Comparison of ENCODE assay signal across 10 mouse cellular contexts in the genomic region with DNA sequence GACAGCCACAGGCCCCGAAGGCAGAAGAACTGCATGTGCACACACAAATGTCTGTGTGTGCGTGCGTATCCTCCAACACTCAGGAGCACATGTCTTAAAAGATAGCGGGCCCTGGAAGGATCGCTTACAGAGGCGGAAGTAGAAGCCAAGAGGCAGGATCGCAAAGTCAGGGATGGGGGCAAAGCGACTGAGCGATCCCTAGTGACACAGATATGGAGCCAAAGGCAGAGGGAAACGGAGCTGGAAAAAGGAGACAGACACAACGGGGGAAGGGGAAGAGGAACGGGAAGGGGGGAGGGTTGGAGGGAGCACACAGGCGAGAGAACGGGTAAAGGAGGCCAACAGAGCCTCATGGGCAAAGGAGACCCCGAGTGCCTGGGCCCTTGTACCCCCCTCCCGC.
DNase-seq lines count a peak whose midpoint lies in the region; ATAC-seq and TF ChIP-seq lines count a peak whose summit lies in the region.
"Had no signal": no experiment of that assay in that cellular context is flagged by ENCODE, and none has a peak within 500 bp of the region (broad histone marks: within the 10 kb centered on the region; RNA-seq: fewer than 3 reads in every experiment).

No protein-coding gene starts in this region.

- H3K27ac ChIP-seq in kidney, postnatal 0 days, result no peak overlapping the region
- no peak overlapping the region for H3K27ac ChIP-seq in embryonic facial prominence, embryonic 13.5 days
- no peak overlapping the region for H3K27ac ChIP-seq in intestine, embryonic 15.5 days
- H3K27ac ChIP-seq in neural tube, embryonic 13.5 days (replicated peaks), result peak overlapping the region; percentile 82
- no peak overlapping the region for H3K27ac ChIP-seq in layer of hippocampus, adult 2 months

- H3K4me3 ChIP-seq in kidney, postnatal 0 days (replicated peaks; ENCODE audit: low read depth, low read length), result peak overlapping the region; percentile 23; the same call in 1 of the 2 replicates
- peak overlapping the region; percentile 41 for H3K4me3 ChIP-seq in embryonic facial prominence, embryonic 13.5 days
- no peak overlapping the region for H3K4me3 ChIP-seq in intestine, embryonic 15.5 days (replicated peaks)
- H3K4me3 ChIP-seq in neural tube, embryonic 13.5 days, result peak overlapping the region; percentile 32; the same call in 1 of the 2 replicates
- H3K4me3 ChIP-seq in layer of hippocampus, adult 2 months, result no peak overlapping the region

- DNase-seq in kidney, postnatal 0 days (ENCODE audit: low spot score), result no peak
- no peak for DNase-seq in kidney, adult 8-10 months
- DNase-seq in adrenal gland, postnatal 4 days (ENCODE audit: low spot score in 2 of 2), result no peak
- no peak for DNase-seq in layer of hippocampus, adult 2 months (ENCODE audit: low spot score in 2 of 2)
- DNase-seq in B cell, adult 2 months, result no peak
- DNase-seq: kidney, postnatal 14 days; spleen, adult 18-20 months had no signal

- no peak for ATAC-seq in kidney, postnatal 0 days (replicated peaks; ENCODE audit: low FRiP score, low read depth)
- ATAC-seq in embryonic facial prominence, embryonic 13.5 days (ENCODE audit: insufficient number of reproducible peaks, insufficient read depth, low FRiP score, low TSS enrichment, low read depth), result no peak
- no peak for ATAC-seq in intestine, embryonic 15.5 days
- ATAC-seq in neural tube, embryonic 13.5 days (ENCODE audit: low read depth), result peak; percentile 15; the same call in 1 of the 2 replicates

- H3K9ac ChIP-seq in kidney, postnatal 0 days (ENCODE audit: low read depth, low read length), result no peak overlapping the region
- no peak overlapping the region for H3K9ac ChIP-seq in embryonic facial prominence, embryonic 13.5 days
- H3K9ac ChIP-seq in intestine, embryonic 15.5 days, result no peak overlapping the region
- peak overlapping the region; percentile 66 for H3K9ac ChIP-seq in neural tube, embryonic 13.5 days

- WGBS in kidney, postnatal 0 days, result 6% methylated on average over 16 of the region's 16 CpGs
- 1% methylated on average over 16 of the region's 16 CpGs for WGBS in embryonic facial prominence, embryonic 13.5 days
- WGBS in intestine, embryonic 15.5 days, result 5% methylated on average over 16 of the region's 16 CpGs
- under 1% methylated on average over 13 of the region's 16 CpGs for WGBS in neural tube, embryonic 13.5 days

- peaks cover 36% of the 10 kb centered on the region for H3K27me3 ChIP-seq in kidney, postnatal 0 days (ENCODE audit: insufficient read depth, low read length)
- H3K27me3 ChIP-seq in embryonic facial prominence, embryonic 13.5 days, result peaks cover 97% of the 10 kb centered on the region
- peaks cover 60% of the 10 kb centered on the region for H3K27me3 ChIP-seq in intestine, embryonic 15.5 days (replicated peaks)
- H3K27me3 ChIP-seq in neural tube, embryonic 13.5 days, result peaks cover 89% of the 10 kb centered on the region

- H3K4me2 ChIP-seq in kidney, postnatal 0 days (ENCODE audit: low read length), result peak overlapping the region; percentile 51
- H3K4me2 ChIP-seq in embryonic facial prominence, embryonic 13.5 days, result peak overlapping the region; percentile 66
- H3K4me2 ChIP-seq in intestine, embryonic 15.5 days (replicated peaks), result peak overlapping the region; percentile 60
- H3K4me2 ChIP-seq in neural tube, embryonic 13.5 days, result peak overlapping the region; percentile 56

- no peak for TF ChIP-seq CTCF in kidney, postnatal 0 days (IDR thresholded peaks at IDR 0.05; ENCODE audit: low read depth)
- TF ChIP-seq CTCF in layer of hippocampus, adult 2 months (conservative IDR thresholded peaks at IDR 0.05), result no peak

- H3K4me1 ChIP-seq in kidney, postnatal 0 days (replicated peaks; ENCODE audit: insufficient read depth, low read length), result no peaks in the 10 kb centered on the region
- peaks cover 28% of the 10 kb centered on the region for H3K4me1 ChIP-seq in embryonic facial prominence, embryonic 13.5 days
- peaks cover 9% of the 10 kb centered on the region for H3K4me1 ChIP-seq in intestine, embryonic 15.5 days (replicated peaks)
- peaks cover 63% of the 10 kb centered on the region for H3K4me1 ChIP-seq in neural tube, embryonic 13.5 days (replicated peaks)

- no peaks in the 10 kb centered on the region for H3K9me3 ChIP-seq in kidney, postnatal 0 days (replicated peaks; ENCODE audit: low read length)
- no peaks in the 10 kb centered on the region for H3K9me3 ChIP-seq in embryonic facial prominence, embryonic 13.5 days
- no peaks in the 10 kb centered on the region for H3K9me3 ChIP-seq in intestine, embryonic 15.5 days
- no peaks in the 10 kb centered on the region for H3K9me3 ChIP-seq in neural tube, embryonic 13.5 days

- H3K36me3 ChIP-seq in kidney, postnatal 0 days (ENCODE audit: insufficient read depth, low read length), result no peaks in the 10 kb centered on the region
- H3K36me3 ChIP-seq in embryonic facial prominence, embryonic 13.5 days, result no peaks in the 10 kb centered on the region
- H3K36me3 ChIP-seq in intestine, embryonic 15.5 days, result no peaks in the 10 kb centered on the region
- H3K36me3 ChIP-seq in neural tube, embryonic 13.5 days, result no peaks in the 10 kb centered on the region

Comparison
In these comparisons a context has a peak if more than half of its experiments do, and no peak if none do; other contexts are left out.
1. H3K4me3 ChIP-seq: peak in kidney, postnatal 0 days (single experiment), embryonic facial prominence, embryonic 13.5 days (single experiment) and neural tube, embryonic 13.5 days (single experiment); none in intestine, embryonic 15.5 days (single experiment) and layer of hippocampus, adult 2 months (single experiment).
2. Peak in every context shown above with its lines, with median percentiles within 50 percentile points of each other: H3K4me2 ChIP-seq.